7 mouse cellular contexts compared by ENCODE assay signal in the genomic region with DNA sequence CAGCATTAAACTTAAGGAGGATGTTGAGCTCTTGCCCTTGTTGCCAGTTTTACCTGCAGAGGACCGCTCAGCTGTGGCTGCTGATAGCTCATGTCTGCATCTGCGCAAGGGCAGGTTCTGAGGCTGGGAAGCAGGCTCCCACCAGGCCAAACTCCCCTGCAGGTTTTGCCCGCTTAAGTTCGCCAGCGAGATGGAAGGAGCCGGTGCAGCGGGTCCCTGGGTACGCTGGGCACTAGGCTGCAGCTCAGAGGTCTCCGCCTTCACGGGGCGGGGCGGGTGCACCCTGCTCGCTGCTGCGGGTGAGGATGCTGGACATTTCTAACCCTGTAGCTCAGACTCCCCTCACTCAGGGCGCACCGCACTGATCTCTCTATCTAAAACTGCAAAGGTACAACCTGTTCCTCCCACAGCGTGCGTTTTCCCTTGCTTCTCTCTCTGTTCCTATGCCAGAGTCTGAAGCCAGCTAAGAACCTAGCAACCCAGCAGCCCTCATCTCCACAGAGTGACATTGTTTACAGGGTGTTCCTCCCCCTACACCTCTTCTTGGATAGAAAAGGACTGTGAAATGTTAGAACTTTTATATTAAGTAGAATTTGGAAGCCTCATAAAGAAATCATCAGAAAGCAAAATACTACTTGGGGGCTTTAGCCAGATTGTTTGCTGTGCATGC. TPM values are rescaled to one million over a fixed set of nuclear protein-coding genes. Genes with fewer than 3 reads are reported as not detected.
DNase-seq lines count a peak whose midpoint lies in the region; ATAC-seq lines count a peak whose summit lies in the region.

A gene (minus strand): TSS at position 207 of the 670 bp plus-strand sequence.

- H3K36me3 ChIP-seq in hindbrain, embryonic 14.5 days (replicated peaks; ENCODE audit: control insufficient read depth, insufficient read depth) = no peaks in the 10 kb centered on the region
- no peaks in the 10 kb centered on the region for H3K36me3 ChIP-seq in midbrain, embryonic 11.5 days (ENCODE audit: control insufficient read depth, insufficient read depth, low read length)

- H3K4me2 ChIP-seq in hindbrain, embryonic 14.5 days (replicated peaks) = peak within 1 kb of the TSS; percentile 58
- peak within 1 kb of the TSS; percentile 47 for H3K4me2 ChIP-seq in midbrain, embryonic 11.5 days

- peak within 1 kb of the TSS; percentile 22 for H3K4me3 ChIP-seq in hindbrain, embryonic 14.5 days (replicated peaks; ENCODE audit: low read length)
- peak within 1 kb of the TSS; percentile 22 for H3K4me3 ChIP-seq in midbrain, embryonic 11.5 days (ENCODE audit: low read depth, low read length)

- no peak within 1 kb of the TSS for H3K27ac ChIP-seq in hindbrain, embryonic 14.5 days
- no peak within 1 kb of the TSS for H3K27ac ChIP-seq in midbrain, embryonic 11.5 days (ENCODE audit: low read depth, low read length)

- H3K27me3 ChIP-seq in hindbrain, embryonic 14.5 days (ENCODE audit: control insufficient read depth, insufficient read depth, low read length) = no peaks in the 10 kb centered on the region
- H3K27me3 ChIP-seq in midbrain, embryonic 11.5 days (ENCODE audit: control insufficient read depth, insufficient read depth, low read length) = no peaks in the 10 kb centered on the region; the same call in 1 of the 2 replicates

- no peaks in the 10 kb centered on the region for H3K4me1 ChIP-seq in hindbrain, embryonic 14.5 days (replicated peaks; ENCODE audit: control insufficient read depth, insufficient read depth, low read length)
- peaks cover 17% of the 10 kb centered on the region for H3K4me1 ChIP-seq in midbrain, embryonic 11.5 days (ENCODE audit: control insufficient read depth, insufficient read depth, low read length)

- 5% methylated on average over 18 of the region's 18 CpGs for WGBS in hindbrain, embryonic 14.5 days
- 5% methylated on average over 18 of the region's 18 CpGs for WGBS in midbrain, embryonic 11.5 days

- no peaks in the 10 kb centered on the region for H3K9me3 ChIP-seq in hindbrain, embryonic 14.5 days (ENCODE audit: control insufficient read depth, low read length)
- no peaks in the 10 kb centered on the region for H3K9me3 ChIP-seq in midbrain, embryonic 11.5 days (ENCODE audit: control insufficient read depth, low read length)

- H3K9ac ChIP-seq in hindbrain, embryonic 14.5 days = peak within 1 kb of the TSS; percentile 25; the same call in 1 of the 2 replicates
- peak within 1 kb of the TSS; percentile 39; the same call in 1 of the 2 replicates for H3K9ac ChIP-seq in midbrain, embryonic 11.5 days (ENCODE audit: low read length)

- peak; percentile 3 for DNase-seq in ovary, adult 18-20 months (ENCODE audit: low spot score)
- DNase-seq in ovary, postnatal 10 days (ENCODE audit: low spot score) = no peak
- peak; percentile 37 for DNase-seq in embryo, embryonic 10.5 days (ENCODE audit: low spot score)
- no peak for DNase-seq in hindbrain, embryonic 14.5 days (ENCODE audit: low spot score)
- peak; percentile 93 for DNase-seq in midbrain, embryonic 11.5 days (ENCODE audit: low spot score, missing footprints)
- DNase-seq in left cerebral cortex, adult 9 months (ENCODE audit: low spot score in 2 of 2) = no peak

- peak; percentile 75; the same call in 1 of the 2 replicates for ATAC-seq in hindbrain, embryonic 14.5 days (ENCODE audit: low FRiP score)
- ATAC-seq in midbrain, embryonic 11.5 days (ENCODE audit: low FRiP score) = peak; percentile 58
- ATAC-seq in inflammation-experienced regulatory T-cells, adult 6 months = no peak

RNA-seq across cellular contexts. Expression of the gene that starts here (rescaled TPM):
- 1.5 and 3.0 TPM in 2 replicates for polyA plus RNA-seq in hindbrain, embryonic 14.5 days (2014; fragmentation: Nextera tagmentation; extraction: Ambion mirVana)
- 0.68 and 1.1 TPM in 2 replicates for polyA plus RNA-seq in midbrain, embryonic 11.5 days (2014; fragmentation: Nextera tagmentation; extraction: Ambion mirVana)
- under 1 TPM in 2 of 3 experiments, not detected in 1; 0.24 to 0.55 TPM for polyA plus RNA-seq in inflammation-experienced regulatory T-cells, adult 6 months (2017; shearing (Covaris generic))

Comparison
In these comparisons a context has a peak if more than half of its experiments do, and no peak if none do; other contexts are left out.
1. DNase-seq: peak in ovary, adult 18-20 months (single experiment), embryo, embryonic 10.5 days (single experiment) and midbrain, embryonic 11.5 days (single experiment); none in ovary, postnatal 10 days (single experiment), hindbrain, embryonic 14.5 days (single experiment) and left cerebral cortex, adult 9 months (0 of 2).